Mouse (Mus musculus) hindbrain, embryonic 16.5 days (tissue): Measurements from ENCODE around the gene S100a14. TPM values are rescaled to one million over a fixed set of nuclear protein-coding genes. Genes with fewer than 3 reads are reported as not detected.

Experiments used
- ATAC-seq: fragments of 200-750 bp; cut with Nextera tagmentation; 2 replicates; pipeline ENCODE4 v1.8.0; 2017; ENCODE audit warnings: moderate TSS enrichment, moderate library complexity
- H3K27ac ChIP-seq: fragments of 300-500 bp; sonication (generic); 2 replicates; pipeline ENCODE4 v1.5.1; 2014; ENCODE audit warnings: low read depth, mild to moderate bottlenecking, control low read depth, low read length, moderate library complexity
- H3K27me3 ChIP-seq: fragments of 300-500 bp; sonication (generic); replicated peaks from 2 replicates; pipeline ENCODE4 v1.6.1; 2014; ENCODE audit warnings: low read length; ENCODE audit not compliant: control insufficient read depth, insufficient read depth
- H3K36me3 ChIP-seq: fragments of 300-500 bp; sonication (generic); 2 replicates; pipeline ENCODE4 v1.6.1; 2014; ENCODE audit warnings: mild to moderate bottlenecking, low read length, moderate library complexity, mixed read lengths; ENCODE audit not compliant: control insufficient read depth, insufficient read depth
- H3K4me1 ChIP-seq: fragments of 300-500 bp; sonication (generic); 2 replicates; pipeline ENCODE4 v1.6.1; 2014; ENCODE audit warnings: low read depth, low read length; ENCODE audit not compliant: control insufficient read depth, insufficient read depth
- H3K4me2 ChIP-seq: fragments of 300-500 bp; sonication (generic); 2 replicates; pipeline ENCODE4 v1.6.1; 2014; ENCODE audit warnings: mild to moderate bottlenecking, low read length, control low read depth, moderate library complexity
- H3K4me3 ChIP-seq: fragments of 300-500 bp; sonication (generic); 2 replicates; pipeline ENCODE4 v1.5.1; 2014; ENCODE audit warnings: mild to moderate bottlenecking, low read length, control low read depth, moderate library complexity
- H3K9ac ChIP-seq: fragments of 300-500 bp; sonication (generic); 2 replicates; pipeline ENCODE4 v1.6.1; 2014; ENCODE audit warnings: low read depth, mild to moderate bottlenecking, control low read depth, low read length, moderate library complexity
- H3K9me3 ChIP-seq: fragments of 300-500 bp; sonication (generic); 2 replicates; pipeline ENCODE4 v1.6.1; 2014; ENCODE audit warnings: mild to moderate bottlenecking, low read length, moderate library complexity; ENCODE audit not compliant: control insufficient read depth
- WGBS: fragments of 180-500 bp; shearing (Covaris S2); extraction: QIAGEN DNeasy Blood & Tissue Kit; methylation state at CpG from one replicate; pipeline ENCODE4 v1.1.7; 2014; 5-methylcytosine and 5-hydroxymethylcytosine counted together
- polyA plus RNA-seq: library from polyadenylated mRNA; unstranded; fragments of >200 nt; fragmentation: Nextera tagmentation; extraction: Ambion mirVana; gene quantifications from 2 replicates; pipeline ENCODE4 v1.2.1, GENCODE M21; 2015

S100a14 gene
- 0.19 TPM in 1 of 2 replicates, not detected in the other for polyA plus RNA-seq

GRCm38 (mm10) chr3:90526580-90526979 lies at the start of gene S100a14:
S100a14 (plus strand) TSS chr3:90526856.
- WGBS, result 80% methylated on average over 5 of the region's 5 CpGs
- Histone ChIP-seq H3K36me3 (no peaks in the 10 kb centered on the region), H3K4me1 (no peaks in the 10 kb centered on the region), H3K27me3 (no peaks in the 10 kb centered on the region), H3K4me3 (no peak within 1 kb of the TSS), H3K4me2 (no peak within 1 kb of the TSS), H3K27ac (no peak within 1 kb of the TSS), H3K9ac (no peak within 1 kb of the TSS), H3K9me3 (no peaks in the 10 kb centered on the region)
- ATAC-seq, result no peak

GRCm38 (mm10) chr3:90486998-90487397 lies 39.7 kb upstream of the S100a14 start:
- H3K9me3 ChIP-seq, result no peaks in the 10 kb centered on the region
- H3K4me2 ChIP-seq, result no peak overlapping the region
- H3K27ac ChIP-seq, result no peak overlapping the region
- H3K9ac ChIP-seq, result no peak overlapping the region
- peaks cover 7% of the 10 kb centered on the region for H3K4me1 ChIP-seq
- 81% methylated on average over 5 of the region's 5 CpGs for WGBS
- no peaks in the 10 kb centered on the region for H3K27me3 ChIP-seq
- peaks cover 45% of the 10 kb centered on the region for H3K36me3 ChIP-seq
- ATAC-seq, result no peak
- H3K4me3 ChIP-seq, result no peak overlapping the region

- no peak overlapping the region for H3K27ac ChIP-seq
- WGBS, result 89% methylated on average over 6 of the region's 6 CpGs
- ATAC-seq, result no peak
- H3K4me2 ChIP-seq, result no peak overlapping the region
- H3K27me3 ChIP-seq, result no peaks in the 10 kb centered on the region
- H3K36me3 ChIP-seq, result peaks cover 33% of the 10 kb centered on the region
- H3K4me1 ChIP-seq, result peaks cover 7% of the 10 kb centered on the region
- H3K9ac ChIP-seq, result no peak overlapping the region
- no peaks in the 10 kb centered on the region for H3K9me3 ChIP-seq
- no peak overlapping the region for H3K4me3 ChIP-seq
Observed at GRCm38 (mm10) chr3:90488576-90488975, 38.1 kb upstream of the S100a14 start.

GRCm38 (mm10) chr3:90490696-90491256 lies 35.9 kb upstream of the S100a14 start, which contains the start of gene Snapin:
Snapin (minus strand) TSS chr3:90491033.
- Histone ChIP-seq H3K4me1 (peaks cover 7% of the 10 kb centered on the region), H3K27ac (peak within 1 kb of the TSS; percentile 85), H3K27me3 (no peaks in the 10 kb centered on the region), H3K4me3 (peak within 1 kb of the TSS; percentile 89), H3K4me2 (peak within 1 kb of the TSS; percentile 81), H3K36me3 (peaks cover 21% of the 10 kb centered on the region), H3K9ac (peak within 1 kb of the TSS; percentile 93), H3K9me3 (no peaks in the 10 kb centered on the region)
- ATAC-seq, result peak; percentile 98
- under 1% methylated on average over 37 of the region's 37 CpGs for WGBS

- ATAC-seq, result no peak
- no peak overlapping the region for H3K27ac ChIP-seq
- 30% methylated on average over 2 of the region's 2 CpGs for WGBS
- no peak overlapping the region for H3K4me3 ChIP-seq
- peaks cover 7% of the 10 kb centered on the region for H3K4me1 ChIP-seq
- no peak overlapping the region for H3K4me2 ChIP-seq
- no peaks in the 10 kb centered on the region for H3K27me3 ChIP-seq
- peaks cover 16% of the 10 kb centered on the region for H3K36me3 ChIP-seq
- no peaks in the 10 kb centered on the region for H3K9me3 ChIP-seq
- no peak overlapping the region for H3K9ac ChIP-seq
Observed at GRCm38 (mm10) chr3:90491350-90491749, 35.3 kb upstream of the S100a14 start.

- H3K27me3 ChIP-seq, result no peaks in the 10 kb centered on the region
- H3K9ac ChIP-seq, result no peak overlapping the region
- H3K4me3 ChIP-seq, result no peak overlapping the region
- H3K9me3 ChIP-seq, result no peaks in the 10 kb centered on the region
- H3K4me2 ChIP-seq, result no peak overlapping the region
- peaks cover 9% of the 10 kb centered on the region; the same call in 1 of the 2 replicates for H3K36me3 ChIP-seq
- H3K4me1 ChIP-seq, result peaks cover 7% of the 10 kb centered on the region
- no peak overlapping the region for H3K27ac ChIP-seq
- WGBS, result 71% methylated on average over 4 of the region's 4 CpGs
- ATAC-seq, result no peak
Observed at GRCm38 (mm10) chr3:90493831-90494540, 32.7 kb upstream of the S100a14 start.

GRCm38 (mm10) chr3:90495850-90496525 lies 30.7 kb upstream of the S100a14 start:
- ATAC-seq, result no peak
- Histone ChIP-seq H3K4me1 (no peaks in the 10 kb centered on the region), H3K9ac (no peak overlapping the region), H3K4me2 (no peak overlapping the region), H3K36me3 (peaks cover 11% of the 10 kb centered on the region), H3K27me3 (no peaks in the 10 kb centered on the region), H3K4me3 (no peak overlapping the region), H3K9me3 (no peaks in the 10 kb centered on the region), H3K27ac (no peak overlapping the region)
- WGBS, result 90% methylated on average over 7 of the region's 7 CpGs

GRCm38 (mm10) chr3:90497597-90497996 lies 29.1 kb upstream of the S100a14 start:
- no peak for ATAC-seq
- no peaks in the 10 kb centered on the region for H3K9me3 ChIP-seq
- H3K27me3 ChIP-seq, result no peaks in the 10 kb centered on the region
- H3K4me3 ChIP-seq, result no peak overlapping the region
- no peak overlapping the region for H3K27ac ChIP-seq
- H3K4me2 ChIP-seq, result no peak overlapping the region
- no peak overlapping the region for H3K9ac ChIP-seq
- H3K4me1 ChIP-seq, result no peaks in the 10 kb centered on the region
- H3K36me3 ChIP-seq, result peaks cover 23% of the 10 kb centered on the region

- Histone ChIP-seq H3K4me1 (peaks cover 17% of the 10 kb centered on the region), H3K4me3 (no peak overlapping the region), H3K27me3 (no peaks in the 10 kb centered on the region), H3K4me2 (no peak overlapping the region), H3K36me3 (peaks cover 38% of the 10 kb centered on the region), H3K9me3 (no peaks in the 10 kb centered on the region), H3K27ac (no peak overlapping the region), H3K9ac (no peak overlapping the region)
- WGBS, result 89% methylated on average over 4 of the region's 4 CpGs
- no peak for ATAC-seq
Observed at GRCm38 (mm10) chr3:90503444-90503843, 23.2 kb upstream of the S100a14 start.
